Mouse (Mus musculus): ENCODE measurements around the gene Gmpr. TPM values are rescaled to one million over a fixed set of nuclear protein-coding genes. Genes with fewer than 3 reads are reported as not detected.

The Gmpr gene
- polyA plus RNA-seq, 1 experiment from 2014 or later: 24.9 TPM

- Histone ChIP-seq H3K4me3 (no peak overlapping the region; the same call in 1 of the 2 replicates), H3K27me3 (no peaks in the 10 kb centered on the region), H3K4me1 (peaks cover 15% of the 10 kb centered on the region), H3K27ac (peak overlapping the region; percentile 48; the same call in 1 of the 2 replicates), H3K4me2 (replicated peaks) (peak overlapping the region; percentile 49), H3K36me3 (no peaks in the 10 kb centered on the region), H3K9me3 (no peaks in the 10 kb centered on the region), H3K9ac (no peak overlapping the region)
- ATAC-seq (ENCODE audit: low FRiP score, low read depth): peak; percentile 44; the same call in 1 of the 2 replicates
- WGBS: 23% methylated on average over 12 of the region's 12 CpGs
Observed at GRCm38 (mm10) chr13:45582294-45582693, 75.0 kb downstream of the Gmpr start.

- Histone ChIP-seq H3K4me2 (replicated peaks) (no peak overlapping the region), H3K4me1 (peaks cover 11% of the 10 kb centered on the region), H3K27ac (peak overlapping the region; percentile 48; the same call in 1 of the 2 replicates), H3K27me3 (no peaks in the 10 kb centered on the region), H3K9me3 (no peaks in the 10 kb centered on the region), H3K36me3 (no peaks in the 10 kb centered on the region), H3K9ac (no peak overlapping the region), H3K4me3 (no peak overlapping the region)
- no peak for ATAC-seq (ENCODE audit: low FRiP score, low read depth)
- 84% methylated on average over 5 of the region's 5 CpGs for WGBS
Observed at GRCm38 (mm10) chr13:45583061-45583460, 75.8 kb downstream of the Gmpr start.

GRCm38 (mm10) chr13:45590898-45591297, 83.7 kb downstream of the Gmpr start:
- H3K9ac ChIP-seq: no peak overlapping the region
- H3K27me3 ChIP-seq: no peaks in the 10 kb centered on the region
- no peak overlapping the region for H3K4me3 ChIP-seq
- H3K9me3 ChIP-seq: no peaks in the 10 kb centered on the region
- no peak overlapping the region for H3K27ac ChIP-seq
- no peaks in the 10 kb centered on the region for H3K36me3 ChIP-seq
- H3K4me2 ChIP-seq (replicated peaks): no peak overlapping the region
- H3K4me1 ChIP-seq: no peaks in the 10 kb centered on the region
- no peak for ATAC-seq (ENCODE audit: low FRiP score, low read depth)

GRCm38 (mm10) chr13:45593914-45594313, 86.7 kb downstream of the Gmpr start:
- Histone ChIP-seq H3K4me3 (no peak overlapping the region), H3K36me3 (no peaks in the 10 kb centered on the region), H3K27me3 (no peaks in the 10 kb centered on the region), H3K9ac (no peak overlapping the region), H3K4me1 (no peaks in the 10 kb centered on the region), H3K9me3 (no peaks in the 10 kb centered on the region), H3K4me2 (replicated peaks) (no peak overlapping the region), H3K27ac (no peak overlapping the region)
- no peak for ATAC-seq (ENCODE audit: low FRiP score, low read depth)
- WGBS: 37% methylated on average over 1 of the region's 1 CpGs

DNA sequence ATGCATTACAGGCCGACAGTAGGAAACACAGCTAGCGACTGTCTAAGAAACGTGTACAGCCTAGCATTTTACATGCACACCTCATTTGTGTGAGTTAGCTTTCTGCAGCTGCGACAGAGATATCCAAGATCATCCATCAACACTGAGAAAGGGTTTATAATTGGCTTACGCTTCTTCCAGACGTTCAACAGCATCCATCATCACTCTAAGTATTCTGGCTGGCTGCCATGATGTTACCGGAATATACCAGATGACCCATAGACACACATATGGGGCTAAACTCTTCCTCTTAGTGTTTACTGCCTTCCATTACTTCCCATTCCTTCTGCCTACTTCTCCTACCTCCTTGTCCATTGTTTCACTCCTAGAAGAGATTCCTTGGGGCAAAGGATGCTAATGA, 88.2 kb downstream of the Gmpr start:
- Histone ChIP-seq H3K4me3 (no peak overlapping the region), H3K36me3 (no peaks in the 10 kb centered on the region), H3K4me2 (replicated peaks) (no peak overlapping the region), H3K27me3 (no peaks in the 10 kb centered on the region), H3K27ac (no peak overlapping the region), H3K9ac (no peak overlapping the region), H3K4me1 (no peaks in the 10 kb centered on the region), H3K9me3 (no peaks in the 10 kb centered on the region)
- WGBS: 71% methylated on average over 7 of the region's 7 CpGs
- no peak for ATAC-seq (ENCODE audit: low FRiP score, low read depth)

- H3K36me3 ChIP-seq: no peaks in the 10 kb centered on the region
- WGBS: 91% methylated on average over 2 of the region's 2 CpGs
- no peak for ATAC-seq (ENCODE audit: low FRiP score, low read depth)
- H3K4me3 ChIP-seq: no peak overlapping the region
- H3K4me1 ChIP-seq: no peaks in the 10 kb centered on the region
- no peaks in the 10 kb centered on the region for H3K27me3 ChIP-seq
- H3K9me3 ChIP-seq: no peaks in the 10 kb centered on the region
- no peak overlapping the region for H3K9ac ChIP-seq
- no peak overlapping the region for H3K27ac ChIP-seq
- H3K4me2 ChIP-seq (replicated peaks): no peak overlapping the region
Observed at GRCm38 (mm10) chr13:45599831-45600230, 92.6 kb downstream of the Gmpr start.

DNA sequence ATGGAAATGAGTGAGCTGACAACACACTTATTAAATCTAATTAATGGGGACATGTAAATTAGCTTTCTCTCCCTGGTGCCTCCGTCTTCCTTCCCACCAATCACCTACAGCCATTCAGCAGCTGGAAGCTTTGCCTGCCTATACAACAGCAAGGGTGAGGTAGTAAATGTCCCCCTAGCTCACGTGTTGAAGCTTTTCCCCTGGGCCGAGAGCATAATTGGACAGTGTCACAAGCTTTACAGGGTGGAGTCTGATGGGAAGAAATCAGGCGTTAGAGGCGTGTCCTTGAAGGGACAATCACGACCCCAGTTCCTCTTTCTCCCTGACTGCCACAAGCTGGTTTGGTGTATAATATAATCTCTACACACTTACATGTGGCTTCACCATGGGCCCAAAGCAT, 93.2 kb downstream of the Gmpr start:
- WGBS: 52% methylated on average over 6 of the region's 6 CpGs
- H3K4me1 ChIP-seq: no peaks in the 10 kb centered on the region
- no peak overlapping the region for H3K27ac ChIP-seq
- no peak overlapping the region for H3K4me3 ChIP-seq
- ATAC-seq (ENCODE audit: low FRiP score, low read depth): no peak
- H3K9ac ChIP-seq: no peak overlapping the region
- H3K9me3 ChIP-seq: no peaks in the 10 kb centered on the region
- H3K27me3 ChIP-seq: no peaks in the 10 kb centered on the region
- no peak overlapping the region for H3K4me2 ChIP-seq (replicated peaks)
- H3K36me3 ChIP-seq: no peaks in the 10 kb centered on the region

Other genes with a start within 250 kb of the Gmpr start
- 28.1 and 28.4 TPM in 2 replicates for gene Mylip, start 117.7 kb upstream of the Gmpr start, polyA plus RNA-seq (2015; fragmentation: Nextera tagmentation; extraction: Ambion mirVana)

Data from limb, embryonic 13.5 days (tissue).